Mouse (Mus musculus): Measurements from ENCODE around the gene Ppp1r9b. TPM values are rescaled to one million over a fixed set of nuclear protein-coding genes. Genes with fewer than 3 reads are reported as not detected.

Ppp1r9b gene
- polyA plus RNA-seq, 1 experiment from 2014 or later = 10.6 TPM

DNA sequence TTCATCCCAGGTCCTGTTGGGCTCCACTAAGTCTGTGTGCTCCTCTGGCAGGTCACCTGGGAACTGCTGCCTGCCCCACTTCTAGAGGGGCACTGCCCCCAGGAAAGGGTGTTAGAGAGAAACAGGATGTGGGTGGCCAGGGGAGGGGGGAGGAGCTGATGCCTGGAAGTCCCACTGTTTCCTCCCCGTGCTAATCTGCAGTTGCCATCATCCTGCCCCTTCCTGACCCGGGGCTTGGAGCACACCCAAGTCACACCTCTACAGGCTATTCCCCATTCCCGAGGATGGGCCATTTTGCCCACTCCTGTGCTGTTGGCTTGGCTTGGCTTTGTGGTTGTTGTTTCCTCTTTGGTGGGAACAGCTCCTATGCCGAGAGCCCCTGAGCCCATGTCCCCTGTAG is 9.7 kb downstream of the Ppp1r9b start:
- peaks cover 99% of the 10 kb centered on the region for H3K4me1 ChIP-seq (replicated peaks)
- no peaks in the 10 kb centered on the region for H3K27me3 ChIP-seq
- peaks cover 90% of the 10 kb centered on the region for H3K36me3 ChIP-seq
- no peaks in the 10 kb centered on the region for H3K9me3 ChIP-seq (replicated peaks)
- 17% methylated on average over 4 of the region's 4 CpGs for WGBS (ENCODE audit: insufficient replicate concordance)
- peak overlapping the region; percentile 97 for H3K4me2 ChIP-seq
- ATAC-seq (ENCODE audit: low read depth) (no peak), DNase-seq (no peak)
- peak overlapping the region; percentile 22 for H3K4me3 ChIP-seq (replicated peaks)
- peak overlapping the region; percentile 98 for H3K9ac ChIP-seq
- peak overlapping the region; percentile 91 for H3K27ac ChIP-seq

DNA sequence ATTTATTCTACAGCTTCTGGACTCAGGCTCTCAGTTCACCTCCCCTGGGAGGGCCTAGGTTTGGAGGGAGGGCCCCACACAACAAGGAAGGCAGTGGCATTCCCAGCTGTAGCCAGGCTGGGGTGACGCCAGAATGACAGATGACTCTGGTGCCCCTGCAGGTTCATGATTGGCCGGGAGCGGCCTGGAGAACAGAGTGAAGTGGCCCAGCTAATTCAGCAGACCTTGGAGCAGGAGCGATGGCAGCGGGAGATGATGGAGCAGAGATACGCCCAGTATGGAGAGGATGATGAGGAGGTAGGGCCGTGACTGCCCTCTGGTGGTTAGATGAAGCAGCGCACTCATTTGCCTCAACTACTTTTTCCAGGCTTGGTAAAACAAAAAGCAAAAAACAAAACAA is 10.2 kb downstream of the Ppp1r9b start:
- no peaks in the 10 kb centered on the region for H3K9me3 ChIP-seq (replicated peaks)
- H3K4me2 ChIP-seq = peak overlapping the region; percentile 97
- peak overlapping the region; percentile 91 for H3K27ac ChIP-seq
- WGBS (ENCODE audit: insufficient replicate concordance) = 4% methylated on average over 8 of the region's 8 CpGs
- peak overlapping the region; percentile 98 for H3K9ac ChIP-seq
- ATAC-seq (ENCODE audit: low read depth) (0 out of 2 replicates have a peak, but pooled peaks have one; percentile 21), DNase-seq (peak; percentile 70)
- H3K4me1 ChIP-seq (replicated peaks) = peaks cover 99% of the 10 kb centered on the region
- peak overlapping the region; percentile 22 for H3K4me3 ChIP-seq (replicated peaks)
- peaks cover 90% of the 10 kb centered on the region for H3K36me3 ChIP-seq
- H3K27me3 ChIP-seq = no peaks in the 10 kb centered on the region

DNA sequence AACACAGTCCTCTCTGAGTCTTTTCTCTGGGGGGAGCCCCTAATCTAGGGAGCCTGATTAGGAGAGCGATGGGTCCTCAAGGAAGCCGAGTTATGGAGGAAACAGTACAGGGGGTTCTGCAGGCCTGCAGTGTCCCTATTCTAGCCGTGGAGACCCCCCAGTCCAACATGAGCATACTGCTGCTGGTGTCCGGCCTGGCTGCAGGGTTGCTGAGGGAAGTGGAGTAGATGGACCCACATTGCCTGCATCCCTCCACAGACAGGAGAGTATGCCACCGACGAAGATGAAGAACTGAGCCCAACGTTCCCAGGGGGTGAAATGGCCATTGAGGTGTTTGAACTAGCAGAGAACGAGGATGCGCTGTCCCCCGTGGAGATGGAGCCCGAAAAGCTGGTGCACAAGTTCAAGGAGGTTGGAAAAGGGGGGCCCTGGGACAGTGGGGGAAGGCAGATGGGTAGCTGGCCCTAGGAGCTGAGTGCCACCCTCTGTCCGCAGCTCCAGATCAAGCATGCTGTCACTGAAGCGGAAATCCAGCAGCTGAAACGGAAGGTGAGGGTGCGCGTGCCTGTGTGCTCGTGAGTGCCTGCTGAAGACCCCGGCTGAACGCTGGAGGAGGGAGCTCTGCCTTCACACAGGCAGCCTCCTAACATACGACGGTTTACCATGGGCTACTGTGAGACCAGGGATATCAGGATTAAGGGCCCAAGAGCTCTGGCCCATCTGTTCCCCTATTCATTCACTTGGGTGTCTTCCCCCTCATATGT is 10.9 kb downstream of the Ppp1r9b start:
- no peaks in the 10 kb centered on the region for H3K9me3 ChIP-seq (replicated peaks)
- no peak overlapping the region for H3K4me3 ChIP-seq (replicated peaks)
- peaks cover 99% of the 10 kb centered on the region for H3K4me1 ChIP-seq (replicated peaks)
- peak overlapping the region; percentile 60 for H3K27ac ChIP-seq
- H3K36me3 ChIP-seq = peaks cover 84% of the 10 kb centered on the region
- DNase-seq (no peak), ATAC-seq (ENCODE audit: low read depth) (no peak)
- H3K4me2 ChIP-seq = no peak overlapping the region
- H3K27me3 ChIP-seq = no peaks in the 10 kb centered on the region
- WGBS (ENCODE audit: insufficient replicate concordance) = 86% methylated on average over 21 of the region's 21 CpGs
- peak overlapping the region; percentile 30; the same call in 1 of the 2 replicates for H3K9ac ChIP-seq

DNA sequence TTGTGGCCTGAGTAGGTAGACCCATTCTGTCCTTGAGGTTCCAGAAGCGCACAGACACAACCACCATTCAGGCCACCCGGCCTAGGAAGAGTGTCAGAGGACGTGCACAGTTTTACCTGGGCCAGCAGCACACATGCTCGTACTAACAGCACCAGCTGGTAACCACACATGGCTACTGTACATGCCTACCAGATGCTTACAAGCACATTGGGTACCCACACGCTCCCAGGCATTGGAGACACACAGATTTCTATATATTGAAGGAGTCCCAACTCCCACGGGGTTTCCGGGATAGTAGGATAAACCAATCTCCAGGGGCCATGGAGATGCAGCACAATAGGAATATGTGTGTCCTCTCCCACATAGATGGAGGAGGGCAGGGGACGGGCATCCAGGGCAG is 11.9 kb downstream of the Ppp1r9b start:
- H3K4me3 ChIP-seq (replicated peaks) = no peak overlapping the region
- H3K9ac ChIP-seq = no peak overlapping the region
- no peaks in the 10 kb centered on the region for H3K9me3 ChIP-seq (replicated peaks)
- H3K27me3 ChIP-seq = no peaks in the 10 kb centered on the region
- H3K4me1 ChIP-seq (replicated peaks) = peaks cover 99% of the 10 kb centered on the region
- DNase-seq (no peak), ATAC-seq (ENCODE audit: low read depth) (no peak)
- 87% methylated on average over 8 of the region's 8 CpGs for WGBS (ENCODE audit: insufficient replicate concordance)
- peaks cover 76% of the 10 kb centered on the region for H3K36me3 ChIP-seq
- H3K27ac ChIP-seq = peak overlapping the region; percentile 44; the same call in 1 of the 2 replicates
- H3K4me2 ChIP-seq = no peak overlapping the region

DNA sequence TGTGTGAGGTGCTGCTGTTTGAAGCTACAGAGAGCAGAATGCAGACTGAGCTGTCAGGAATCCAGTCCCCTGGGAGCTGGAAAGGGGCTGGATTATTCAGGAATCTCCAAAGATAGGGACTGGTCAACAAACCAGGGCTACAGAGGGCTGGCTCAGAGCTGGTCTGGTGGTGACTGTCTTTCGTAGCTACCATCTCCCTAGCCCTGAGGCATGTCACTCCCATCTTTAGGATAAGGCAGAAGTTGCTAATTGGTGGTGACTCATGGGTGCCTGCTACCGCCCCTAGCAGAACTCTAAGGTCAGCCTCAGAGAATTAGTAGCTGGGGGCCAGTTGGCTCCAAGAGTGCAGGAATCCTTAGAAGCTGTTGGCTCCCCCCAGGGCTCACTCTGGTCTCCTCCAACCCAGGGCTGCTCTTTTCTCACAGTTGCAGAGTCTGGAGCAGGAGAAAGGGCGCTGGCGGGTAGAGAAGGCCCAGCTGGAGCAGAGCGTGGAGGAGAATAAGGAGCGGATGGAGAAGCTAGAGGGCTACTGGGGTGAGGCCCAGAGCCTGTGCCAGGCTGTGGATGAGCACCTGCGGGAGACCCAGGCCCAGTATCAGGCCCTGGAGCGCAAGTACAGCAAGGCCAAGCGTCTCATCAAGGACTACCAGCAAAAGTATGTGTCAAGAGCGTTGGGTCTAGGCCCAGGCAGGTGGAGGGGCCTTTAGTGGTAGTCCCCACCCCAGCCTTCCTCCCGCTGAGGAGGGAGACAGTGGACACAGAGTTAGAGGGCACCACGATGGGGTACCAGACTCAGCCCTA is 13.5 kb downstream of the Ppp1r9b start:
- Histone ChIP-seq H3K4me2 (no peak overlapping the region), H3K9me3 (replicated peaks) (no peaks in the 10 kb centered on the region), H3K27ac (peak overlapping the region; percentile 44), H3K4me3 (replicated peaks) (no peak overlapping the region), H3K27me3 (no peaks in the 10 kb centered on the region), H3K36me3 (peaks cover 61% of the 10 kb centered on the region), H3K4me1 (replicated peaks) (peaks cover 99% of the 10 kb centered on the region), H3K9ac (peak overlapping the region; percentile 22; the same call in 1 of the 2 replicates)
- no peak for DNase-seq
- WGBS (ENCODE audit: insufficient replicate concordance) = 79% methylated on average over 12 of the region's 12 CpGs
- ATAC-seq (ENCODE audit: low read depth) = no peak

DNA sequence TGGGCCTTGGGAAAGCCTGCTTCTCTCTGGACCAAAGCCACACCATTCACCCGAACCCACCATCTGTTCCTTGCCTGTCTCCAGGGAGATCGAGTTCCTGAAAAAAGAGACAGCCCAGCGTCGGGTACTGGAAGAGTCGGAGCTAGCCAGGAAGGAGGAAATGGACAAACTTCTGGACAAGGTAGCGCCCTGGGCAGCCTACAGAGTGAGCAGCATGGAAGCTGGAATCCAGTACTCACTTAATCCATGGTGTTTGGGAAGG is 14.0 kb downstream of the Ppp1r9b start:
- Histone ChIP-seq H3K36me3 (peaks cover 55% of the 10 kb centered on the region), H3K4me3 (replicated peaks) (no peak overlapping the region), H3K27ac (peak overlapping the region; percentile 44), H3K9ac (peak overlapping the region; percentile 13; the same call in 1 of the 2 replicates), H3K27me3 (no peaks in the 10 kb centered on the region), H3K4me2 (no peak overlapping the region), H3K4me1 (replicated peaks) (peaks cover 97% of the 10 kb centered on the region), H3K9me3 (replicated peaks) (no peaks in the 10 kb centered on the region)
- no peak for DNase-seq
- ATAC-seq (ENCODE audit: low read depth) = no peak
- 86% methylated on average over 6 of the region's 6 CpGs for WGBS (ENCODE audit: insufficient replicate concordance)

DNA sequence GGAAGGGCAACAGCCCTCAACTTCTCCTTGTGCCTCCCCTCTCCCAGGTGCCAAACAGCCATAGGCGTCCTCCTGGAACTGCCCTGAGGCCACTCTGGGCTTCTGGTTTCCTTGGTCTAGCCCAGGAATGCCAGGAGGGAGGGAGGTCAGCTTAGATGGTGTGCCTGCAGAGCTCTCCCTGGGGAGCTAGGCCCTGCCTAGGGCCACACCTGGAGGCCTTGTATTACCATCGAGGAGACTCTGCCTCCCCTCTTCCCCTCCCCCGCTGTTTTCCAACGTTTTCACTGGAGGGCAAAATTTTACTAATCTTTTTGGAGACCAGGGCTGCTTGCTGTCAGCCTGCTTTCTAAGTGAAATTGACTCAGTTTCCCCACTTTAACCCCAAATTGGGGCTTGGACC is 15.2 kb downstream of the Ppp1r9b start:
- WGBS (ENCODE audit: insufficient replicate concordance) = 31% methylated on average over 4 of the region's 4 CpGs
- DNase-seq = no peak
- H3K4me1 ChIP-seq (replicated peaks) = peaks cover 86% of the 10 kb centered on the region

DNA sequence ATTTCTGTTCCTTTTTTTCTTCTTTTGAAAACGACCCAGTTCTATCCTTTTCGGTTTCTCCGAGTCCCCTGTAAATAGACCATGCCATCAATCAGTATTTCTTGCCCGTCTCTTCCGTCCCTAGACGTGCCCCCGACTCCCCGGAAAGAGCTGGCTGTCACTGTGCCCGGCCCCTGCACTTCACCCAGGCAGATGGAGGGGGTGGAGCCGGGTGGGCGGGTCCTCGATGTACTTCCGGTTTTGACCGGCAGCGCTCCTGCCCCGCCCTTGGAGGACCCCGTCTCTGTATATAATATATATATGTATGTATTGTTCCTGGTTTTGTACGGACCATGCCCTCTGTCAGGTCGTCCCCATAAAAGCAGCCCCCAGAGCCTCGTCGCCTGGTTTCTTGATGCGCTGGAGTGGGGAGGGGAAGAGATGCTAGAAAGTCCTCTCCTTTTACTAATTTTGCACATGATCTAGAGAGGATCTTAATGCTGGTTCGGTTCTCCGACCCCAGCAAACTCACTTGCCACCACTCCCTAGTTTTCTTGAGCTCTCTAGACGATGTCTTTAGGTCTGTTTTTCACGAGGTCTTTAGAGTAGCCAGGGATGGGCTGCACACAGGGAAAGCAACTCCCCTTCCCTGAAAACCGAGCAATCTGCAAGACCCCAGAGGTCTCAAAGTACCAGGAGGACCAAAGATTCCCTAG is 15.8 kb downstream of the Ppp1r9b start:
- H3K27me3 ChIP-seq = peaks cover 3% of the 10 kb centered on the region; the same call in 1 of the 2 replicates
- H3K4me3 ChIP-seq (replicated peaks) = peak overlapping the region; percentile 56
- ATAC-seq (ENCODE audit: low read depth) = peak; percentile 50
- no peaks in the 10 kb centered on the region for H3K9me3 ChIP-seq (replicated peaks)
- peaks cover 38% of the 10 kb centered on the region for H3K36me3 ChIP-seq
- peak overlapping the region; percentile 70 for H3K9ac ChIP-seq
- peak overlapping the region; percentile 75 for H3K4me2 ChIP-seq
- WGBS (ENCODE audit: insufficient replicate concordance) = 2% methylated on average over 27 of the region's 27 CpGs
- DNase-seq = peak; percentile 79
- H3K27ac ChIP-seq = peak overlapping the region; percentile 100
- H3K4me1 ChIP-seq (replicated peaks) = peaks cover 83% of the 10 kb centered on the region

More for the DNA sequence above, 15.2 kb downstream of the Ppp1r9b start:
- H3K27me3 ChIP-seq = no peaks in the 10 kb centered on the region; the same call in 1 of the 2 replicates
- H3K36me3 ChIP-seq = peaks cover 44% of the 10 kb centered on the region
- H3K4me3 ChIP-seq (replicated peaks) = peak overlapping the region; percentile 56
- peak overlapping the region; percentile 75 for H3K4me2 ChIP-seq
- peak overlapping the region; percentile 39; the same call in 1 of the 2 replicates for H3K9ac ChIP-seq
- no peak for ATAC-seq (ENCODE audit: low read depth)
- H3K27ac ChIP-seq = peak overlapping the region; percentile 100
- no peaks in the 10 kb centered on the region for H3K9me3 ChIP-seq (replicated peaks)

DNA sequence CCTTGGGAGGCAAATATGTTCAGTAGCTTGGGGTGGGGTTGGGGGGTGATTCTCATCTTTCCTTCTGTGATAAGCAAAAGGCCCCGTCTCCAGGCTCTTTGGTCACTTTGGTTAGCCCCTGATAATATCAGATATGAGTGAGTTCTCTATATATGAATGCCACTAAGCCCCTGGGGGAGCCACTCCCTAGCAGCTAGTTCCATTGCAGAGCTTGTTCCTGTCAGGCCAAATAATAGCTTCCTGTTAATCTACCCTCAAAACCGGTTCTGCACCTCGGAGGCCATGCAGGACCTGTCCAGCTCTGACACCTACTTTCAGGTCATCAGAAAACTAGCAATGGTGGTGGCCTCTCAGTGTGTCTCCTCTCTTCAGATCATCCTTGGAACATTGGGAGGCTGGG is 16.6 kb downstream of the Ppp1r9b start:
- peaks cover 80% of the 10 kb centered on the region for H3K4me1 ChIP-seq (replicated peaks)
- H3K27me3 ChIP-seq = peaks cover 3% of the 10 kb centered on the region; the same call in 1 of the 2 replicates
- no peak for ATAC-seq (ENCODE audit: low read depth)
- peak overlapping the region; percentile 70 for H3K9ac ChIP-seq
- DNase-seq = no peak
- H3K9me3 ChIP-seq (replicated peaks) = no peaks in the 10 kb centered on the region
- peak overlapping the region; percentile 56 for H3K4me3 ChIP-seq (replicated peaks)
- WGBS (ENCODE audit: insufficient replicate concordance) = 9% methylated on average over 3 of the region's 3 CpGs
- peak overlapping the region; percentile 100 for H3K27ac ChIP-seq
- H3K4me2 ChIP-seq = peak overlapping the region; percentile 75
- H3K36me3 ChIP-seq = peaks cover 31% of the 10 kb centered on the region

DNA sequence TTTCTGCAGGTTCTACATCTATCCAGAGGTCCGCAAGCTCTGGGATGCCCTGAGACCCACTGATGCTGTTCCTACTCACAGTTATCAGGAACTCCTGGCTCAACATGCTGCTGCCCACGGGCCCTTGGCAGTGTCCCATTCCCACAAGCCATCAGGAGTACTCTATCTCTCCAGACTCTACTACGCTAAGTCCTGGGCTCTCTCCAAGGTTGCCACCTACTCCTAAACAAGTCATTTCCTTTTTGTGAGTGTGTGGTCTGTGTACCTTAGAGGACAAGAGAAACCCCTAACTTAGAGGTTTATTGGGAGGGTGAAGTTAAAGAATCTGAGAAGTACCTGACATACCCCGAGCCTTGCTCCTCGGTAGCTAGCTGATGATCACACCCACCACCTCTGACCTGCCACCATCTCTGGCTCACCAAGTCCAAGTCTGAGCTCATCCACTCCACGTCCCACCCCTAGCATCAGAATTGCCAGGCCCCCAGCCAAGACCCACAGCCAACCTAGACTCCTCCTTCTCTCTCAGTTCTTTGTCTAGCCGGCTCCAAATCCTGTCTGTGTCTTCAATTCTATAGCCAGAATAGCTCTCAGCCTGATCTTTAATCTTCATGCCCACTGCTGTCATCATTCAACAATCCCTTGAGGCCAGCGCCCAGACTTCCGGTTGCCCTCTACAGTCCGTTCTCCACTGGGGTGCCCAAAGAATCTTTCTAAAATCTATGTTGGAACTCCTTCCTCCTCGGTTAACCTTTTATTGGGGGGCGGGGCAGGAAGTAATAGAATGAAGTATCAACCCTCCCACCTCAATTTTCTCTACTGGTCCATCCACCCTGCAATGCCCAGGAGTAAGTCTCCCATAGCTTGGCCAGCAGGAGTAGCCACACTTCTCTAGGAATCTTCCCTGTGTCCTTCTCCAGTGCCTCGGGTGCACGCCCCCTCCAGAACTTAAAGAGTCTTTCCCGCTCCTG is 18.1 kb downstream of the Ppp1r9b start:
- WGBS (ENCODE audit: insufficient replicate concordance) = 30% methylated on average over 15 of the region's 15 CpGs
- Histone ChIP-seq H3K9ac (peak overlapping the region; percentile 99), H3K27ac (peak overlapping the region; percentile 100), H3K27me3 (peaks cover 3% of the 10 kb centered on the region; the same call in 1 of the 2 replicates), H3K36me3 (peaks cover 30% of the 10 kb centered on the region), H3K4me3 (replicated peaks) (peak overlapping the region; percentile 89), H3K4me1 (replicated peaks) (peaks cover 79% of the 10 kb centered on the region), H3K4me2 (peak overlapping the region; percentile 83), H3K9me3 (replicated peaks) (no peaks in the 10 kb centered on the region)
- DNase-seq (no peak), ATAC-seq (ENCODE audit: low read depth) (no peak)
